Mouse (Mus musculus): ENCODE results near the gene Arhgap44.

The Arhgap44 gene

DNA sequence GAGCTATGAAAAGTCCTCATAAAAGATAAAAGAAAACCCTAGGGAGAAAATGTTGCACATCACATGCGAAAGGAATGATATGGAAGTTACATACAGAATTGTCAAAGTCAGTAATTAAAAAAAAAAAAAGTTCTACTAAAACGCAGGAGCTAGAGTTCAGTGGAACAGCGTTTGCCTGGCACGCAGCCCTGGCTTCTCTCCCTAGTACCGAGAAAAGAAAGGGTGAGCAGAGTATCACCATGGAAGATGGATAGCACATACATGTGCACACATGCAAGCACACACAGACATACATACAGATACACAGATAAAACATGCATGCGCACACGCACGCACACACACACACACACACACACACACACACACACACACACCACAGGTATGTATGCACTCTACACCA lies 82.0 kb downstream of the Arhgap44 start:
- no peak for DNase-seq (ENCODE audit: low read depth)

DNA sequence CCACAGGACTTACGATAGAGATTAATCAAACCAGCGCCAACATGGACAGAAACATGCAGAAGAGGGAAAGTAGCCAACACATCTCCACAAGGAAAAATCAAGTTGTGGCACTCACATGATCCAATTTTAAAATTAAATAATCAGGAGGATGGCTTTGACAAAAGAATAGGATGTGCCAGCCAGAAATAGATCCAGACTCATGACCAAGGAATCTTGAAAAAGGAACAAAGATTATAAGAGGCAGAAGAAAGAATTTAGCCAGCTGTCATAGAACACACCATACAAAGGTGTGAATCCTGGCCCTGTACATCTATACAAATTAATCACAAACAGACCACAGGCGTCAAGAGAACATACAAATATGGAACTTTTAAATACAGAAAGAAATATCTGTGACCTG lies 82.5 kb downstream of the Arhgap44 start:
- no peak for DNase-seq (ENCODE audit: low read depth)

DNA sequence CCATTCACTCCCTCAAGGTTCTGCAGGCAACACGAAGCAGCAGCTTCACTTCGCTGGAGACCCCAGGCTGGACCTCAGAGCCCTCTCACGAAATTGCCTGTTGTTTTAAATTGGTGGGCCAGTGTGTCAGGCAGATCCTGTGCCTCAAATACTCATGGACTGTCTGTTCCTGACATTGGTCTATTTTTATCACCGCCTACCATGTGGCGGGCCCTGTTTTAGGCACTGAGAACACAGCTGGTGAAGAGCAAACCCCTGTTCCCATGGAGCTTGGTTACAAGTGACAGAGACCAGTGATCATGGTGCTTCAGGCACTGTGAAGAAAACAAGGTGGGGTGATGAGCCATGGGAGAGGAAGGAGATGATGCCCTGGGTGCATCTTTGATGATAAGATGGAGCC lies 93.2 kb downstream of the Arhgap44 start:
- DNase-seq (ENCODE audit: low read depth): no peak

- no peak for DNase-seq (ENCODE audit: low read depth)
Observed at GRCm38 (mm10) chr11:65069051-65069450, 93.7 kb downstream of the Arhgap44 start.

DNA sequence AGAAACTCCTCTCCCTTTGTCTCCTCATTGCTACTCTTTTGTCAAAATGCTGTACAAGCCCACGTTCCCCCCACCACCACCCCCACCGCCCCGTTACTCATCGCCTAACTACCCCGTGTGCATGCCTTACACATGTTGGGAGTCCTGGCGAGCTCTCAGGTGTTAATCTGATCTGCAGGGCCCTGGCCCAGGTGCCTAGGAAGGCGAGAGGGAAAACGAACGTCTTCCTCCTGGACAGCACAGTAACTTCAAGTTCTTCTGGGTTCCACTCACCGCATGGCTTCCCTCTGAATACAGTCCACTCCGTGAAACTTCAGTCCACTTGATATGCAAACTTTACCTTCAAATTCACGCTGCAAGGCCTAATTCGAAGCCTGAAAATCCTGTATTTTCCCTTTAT lies 97.6 kb downstream of the Arhgap44 start:
- no peak for DNase-seq (ENCODE audit: low read depth)

- DNase-seq (ENCODE audit: low read depth): no peak
Observed at GRCm38 (mm10) chr11:65061437-65061836, 101.3 kb downstream of the Arhgap44 start.

GRCm38 (mm10) chr11:65059531-65059930 lies 103.2 kb downstream of the Arhgap44 start:
- DNase-seq (ENCODE audit: low read depth): no peak

DNA sequence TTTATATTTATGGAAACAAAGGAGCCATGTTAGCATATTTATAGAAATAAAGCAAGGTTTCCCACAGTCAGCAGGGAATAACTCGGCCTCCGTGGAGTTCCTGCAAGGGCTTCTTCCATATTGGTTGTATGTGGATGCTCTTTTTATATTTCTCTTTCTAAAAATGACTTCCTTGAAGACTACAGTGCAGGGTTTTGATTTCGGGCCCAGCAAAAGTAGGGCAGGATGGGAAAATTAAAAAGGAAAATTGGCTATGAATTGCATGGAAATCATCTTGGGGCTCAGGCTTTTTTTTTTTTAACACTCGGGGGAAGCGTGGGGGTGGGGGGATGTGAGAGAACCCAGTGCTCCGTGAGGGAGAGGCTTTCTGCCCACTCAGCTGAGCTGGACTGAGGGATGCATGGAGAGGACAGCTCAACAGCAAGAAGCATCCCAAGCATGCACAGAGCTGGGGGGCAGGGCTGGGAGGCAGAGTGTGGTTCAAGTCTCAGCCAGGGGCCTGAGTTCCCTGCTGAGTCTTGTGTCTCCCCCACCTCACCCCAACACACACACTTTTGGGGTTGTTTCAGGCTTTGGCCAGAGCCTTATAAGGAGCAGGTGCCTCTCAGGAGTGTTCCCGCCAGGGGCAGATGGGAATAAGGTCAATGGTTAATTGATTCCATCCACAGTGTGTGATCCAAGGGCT lies 104.4 kb downstream of the Arhgap44 start:
- no peak for DNase-seq (ENCODE audit: low read depth)

DNA sequence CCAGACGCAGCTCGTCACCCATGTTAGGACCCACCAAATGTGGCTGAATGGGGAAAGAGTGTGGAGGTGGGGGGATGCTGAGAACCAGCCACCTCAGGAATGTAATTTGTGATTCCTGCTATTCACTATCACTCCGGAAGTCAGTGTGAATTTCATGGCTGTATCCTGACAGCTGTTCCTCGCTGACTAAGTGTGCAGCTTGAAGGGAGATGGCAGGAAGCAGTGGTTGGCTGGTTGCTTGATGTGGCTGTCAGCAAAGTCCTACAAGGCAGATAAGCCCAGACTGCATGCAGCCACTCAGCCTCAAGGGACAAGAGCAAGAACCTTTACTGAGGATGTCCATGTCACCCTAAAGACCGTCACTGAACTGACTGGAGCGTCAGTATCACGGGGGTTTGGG lies 107.2 kb downstream of the Arhgap44 start:
- DNase-seq (ENCODE audit: low read depth): no peak

DNA sequence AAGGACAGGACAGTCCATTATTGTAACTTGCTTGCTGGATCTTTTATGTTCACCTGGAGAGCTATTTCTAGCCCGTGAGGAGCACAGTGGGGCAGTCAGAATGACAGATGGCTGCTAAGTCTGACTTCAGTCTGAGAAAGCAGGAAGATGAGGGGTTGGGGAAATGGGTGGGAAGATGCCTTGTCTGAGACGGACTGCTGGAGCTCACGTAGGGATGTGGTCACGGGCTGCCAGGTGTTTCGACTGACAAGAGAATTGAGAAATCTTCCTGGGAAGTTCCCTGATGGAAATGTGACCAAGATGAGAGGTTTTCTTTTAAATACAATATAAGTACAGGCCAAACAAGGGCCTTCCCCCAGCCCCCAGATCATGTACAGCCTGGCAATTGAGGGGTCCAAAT lies 108.5 kb downstream of the Arhgap44 start:
- no peak for DNase-seq (ENCODE audit: low read depth)

DNA sequence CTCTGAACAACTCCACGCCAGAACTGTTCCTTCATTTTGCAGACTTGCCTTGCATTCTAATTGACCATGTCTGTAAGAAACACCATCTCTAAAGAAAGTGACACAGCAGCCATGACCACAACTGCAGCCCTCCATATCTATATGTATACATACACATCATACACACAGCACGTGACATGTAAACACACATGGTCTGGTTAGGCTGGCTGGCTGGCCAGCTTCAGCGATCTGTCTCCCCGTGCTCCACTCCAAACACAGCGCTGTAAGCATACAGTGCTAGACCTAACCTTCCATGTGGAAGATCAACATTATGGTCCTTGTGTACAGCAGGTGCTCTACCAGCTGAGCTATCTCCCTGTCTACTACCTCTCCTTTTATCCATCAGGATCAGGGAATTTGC lies 111.9 kb downstream of the Arhgap44 start:
- DNase-seq (ENCODE audit: low read depth): no peak

- no peak for DNase-seq (ENCODE audit: low read depth)
Observed at GRCm38 (mm10) chr11:65049090-65049489, 113.7 kb downstream of the Arhgap44 start.

- DNase-seq (ENCODE audit: low read depth): no peak
Observed at GRCm38 (mm10) chr11:65040556-65040955, 122.2 kb downstream of the Arhgap44 start.

GRCm38 (mm10) chr11:65039517-65040095 lies 123.2 kb downstream of the Arhgap44 start:
- no peak for DNase-seq (ENCODE audit: low read depth)

DNA sequence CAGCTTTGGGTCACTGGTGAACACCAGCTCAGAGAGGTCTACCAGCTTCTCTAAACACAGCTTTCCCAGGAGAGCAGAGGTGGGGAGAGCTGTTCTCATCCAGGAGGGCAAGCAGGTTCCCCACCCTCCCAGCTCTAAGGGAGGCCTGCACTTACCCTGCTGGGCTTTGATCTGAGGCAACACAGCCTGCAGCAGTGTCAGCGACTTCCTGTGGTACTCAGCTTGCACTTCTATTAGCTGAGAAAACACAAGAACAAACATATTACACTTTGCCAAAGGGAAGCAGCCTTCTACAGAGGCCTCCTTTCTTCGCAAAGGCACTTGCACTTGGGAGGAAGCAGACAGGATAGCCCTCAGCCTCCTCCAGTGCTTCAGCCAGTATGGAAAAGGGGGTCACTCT lies 123.8 kb downstream of the Arhgap44 start:
- DNase-seq (ENCODE audit: low read depth): no peak

- no peak for DNase-seq (ENCODE audit: low read depth)
Observed at GRCm38 (mm10) chr11:65032221-65032620, 130.5 kb downstream of the Arhgap44 start.

GRCm38 (mm10) chr11:65030201-65030600 lies 132.6 kb downstream of the Arhgap44 start:
- no peak for DNase-seq (ENCODE audit: low read depth)

GRCm38 (mm10) chr11:65028049-65028448 lies 134.7 kb downstream of the Arhgap44 start:
- no peak for DNase-seq (ENCODE audit: low read depth)

DNA sequence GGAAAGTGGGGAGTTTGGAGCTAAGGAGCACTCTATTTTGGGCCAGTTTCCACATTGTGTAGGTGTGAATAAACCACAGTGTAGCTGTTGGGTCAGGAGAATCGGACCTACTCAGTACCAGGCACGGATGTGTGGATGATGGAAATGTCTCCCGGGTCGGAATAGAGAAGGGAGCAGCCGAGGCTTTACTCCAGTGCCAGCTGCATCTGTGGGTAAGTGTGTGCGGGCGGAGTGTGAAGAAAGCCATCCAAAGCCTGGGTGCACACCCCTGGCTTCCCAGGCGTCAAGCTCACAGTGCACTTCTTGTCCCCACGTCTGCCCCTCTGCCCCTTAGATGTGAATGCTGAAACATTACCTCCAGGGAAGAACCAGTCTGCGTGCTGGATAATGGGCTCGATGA lies 140.0 kb downstream of the Arhgap44 start:
- DNase-seq (ENCODE audit: low read depth): no peak

GRCm38 (mm10) chr11:65020744-65021143 lies 142.0 kb downstream of the Arhgap44 start:
- DNase-seq (ENCODE audit: low read depth): no peak

GRCm38 (mm10) chr11:65016754-65017153 lies 146.0 kb downstream of the Arhgap44 start:
- no peak for DNase-seq (ENCODE audit: low read depth)

GRCm38 (mm10) chr11:65013906-65014305 lies 148.9 kb downstream of the Arhgap44 start:
- no peak for DNase-seq (ENCODE audit: low read depth)

DNA sequence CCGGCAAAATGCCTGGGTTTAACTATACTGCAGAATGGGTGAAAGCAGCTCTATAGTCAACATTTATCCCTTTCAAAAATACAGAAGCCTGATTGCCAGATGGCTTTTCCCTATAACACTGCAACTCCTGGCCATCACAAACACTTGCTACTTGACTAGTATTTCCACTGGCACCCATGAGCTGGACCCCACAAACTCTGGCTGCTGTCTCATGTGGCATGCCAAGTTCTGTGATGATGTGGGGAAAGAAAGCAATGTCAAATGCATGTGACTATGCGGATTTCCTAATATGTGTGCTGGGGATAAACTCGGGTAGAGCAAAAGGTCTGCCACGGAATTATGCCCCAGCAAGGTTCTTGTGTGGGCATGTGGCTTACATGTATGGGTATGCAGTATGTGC lies 156.7 kb downstream of the Arhgap44 start:
- DNase-seq (ENCODE audit: low read depth): no peak

GRCm38 (mm10) chr11:65004836-65005235 lies 157.9 kb downstream of the Arhgap44 start:
- DNase-seq (ENCODE audit: low read depth): no peak

Measured in c-Kit-positive CD71-negative TER-119-negative erythroid progenitor cells, embryonic 14.5 days (primary cell).